Comparison of ENCODE assay signal across 20 mouse cellular contexts in genomic region chr5:96719221-96719620, GRCm38 (mm10).
DNase-seq lines count a peak whose midpoint lies in the region; ATAC-seq and TF ChIP-seq lines count a peak whose summit lies in the region.
"Had no signal": no experiment of that assay in that cellular context is flagged by ENCODE, and none has a peak within 500 bp of the region (broad histone marks: within the 10 kb centered on the region; RNA-seq: fewer than 3 reads in every experiment).

No protein-coding gene starts in this region.

- peak; percentile 83 for ATAC-seq in kidney, embryonic 15.5 days (replicated peaks; ENCODE audit: low FRiP score)
- peak; percentile 60; the same call in 1 of the 2 replicates for ATAC-seq in kidney, postnatal 0 days (replicated peaks; ENCODE audit: low FRiP score, low read depth)
- ATAC-seq: forebrain, embryonic 13.5 days; forebrain, embryonic 15.5 days; forebrain, postnatal 0 days had no signal

- H3K4me3 ChIP-seq in kidney, embryonic 15.5 days (replicated peaks): no peak overlapping the region
- no peak overlapping the region for H3K4me3 ChIP-seq in kidney, postnatal 0 days (replicated peaks; ENCODE audit: low read depth, low read length)
- H3K4me3 ChIP-seq: embryonic facial prominence, embryonic 10.5 days; embryonic facial prominence, embryonic 12.5 days; forebrain, embryonic 13.5 days; forebrain, embryonic 15.5 days had no signal

- intact Hi-C loops in heart, postnatal 25 days (cut with DNase I): no loop called here

- H3K36me3 ChIP-seq in kidney, embryonic 15.5 days: peaks cover 42% of the 10 kb centered on the region
- H3K36me3 ChIP-seq in kidney, postnatal 0 days (ENCODE audit: insufficient read depth, low read length): peaks cover 14% of the 10 kb centered on the region; the same call in 1 of the 2 replicates
- H3K36me3 ChIP-seq: embryonic facial prominence, embryonic 10.5 days; forebrain, embryonic 15.5 days had no signal

- H3K9ac ChIP-seq in kidney, embryonic 15.5 days: no peak overlapping the region
- H3K9ac ChIP-seq in kidney, postnatal 0 days (ENCODE audit: low read depth, low read length): no peak overlapping the region
- H3K9ac ChIP-seq: embryonic facial prominence, embryonic 12.5 days; forebrain, embryonic 13.5 days; forebrain, embryonic 15.5 days; forebrain, postnatal 0 days had no signal

- no peak overlapping the region for H3K4me2 ChIP-seq in kidney, embryonic 15.5 days
- no peak overlapping the region for H3K4me2 ChIP-seq in kidney, postnatal 0 days (ENCODE audit: low read length)
- H3K4me2 ChIP-seq: embryonic facial prominence, embryonic 12.5 days; forebrain, embryonic 13.5 days; forebrain, embryonic 15.5 days had no signal

- 0 out of 2 replicates have a peak, but pooled peaks cover 3% of the 10 kb centered on the region for H3K4me1 ChIP-seq in kidney, embryonic 15.5 days
- H3K4me1 ChIP-seq in kidney, postnatal 0 days (replicated peaks; ENCODE audit: insufficient read depth, low read length): no peaks in the 10 kb centered on the region
- H3K4me1 ChIP-seq: embryonic facial prominence, embryonic 12.5 days had no signal

- WGBS in kidney, embryonic 15.5 days: 54% methylated on average over 5 of the region's 5 CpGs
- 54% methylated on average over 5 of the region's 5 CpGs for WGBS in kidney, postnatal 0 days

- no peak overlapping the region for H3K27ac ChIP-seq in kidney, embryonic 15.5 days
- H3K27ac ChIP-seq in kidney, postnatal 0 days: no peak overlapping the region
- H3K27ac ChIP-seq: embryonic facial prominence, embryonic 10.5 days; embryonic facial prominence, embryonic 12.5 days; forebrain, embryonic 13.5 days; forebrain, embryonic 15.5 days had no signal

- DNase-seq in heart, adult 11 months: peak; percentile 39
- DNase-seq in heart, postnatal 25 days (ENCODE audit: low spot score): no peak
- DNase-seq in kidney, postnatal 14 days: no peak
- peak; percentile 39 for DNase-seq in kidney, postnatal 0 days (ENCODE audit: low spot score)
- DNase-seq in kidney, postnatal 10 days: no peak
- DNase-seq: adrenal gland, adult 2 months; adrenal gland, postnatal 10 days; adrenal gland, postnatal 25 days; B cell, adult 2 months; cerebellum, adult 11 months; cerebellum, adult 18-20 months; cerebellum, adult 8-10 months; cerebellum, adult 9-11 months; cerebellum, postnatal 25 days; forebrain, postnatal 0 days had no signal

- H3K9me3 ChIP-seq in kidney, embryonic 15.5 days (replicated peaks): no peaks in the 10 kb centered on the region
- no peaks in the 10 kb centered on the region for H3K9me3 ChIP-seq in kidney, postnatal 0 days (replicated peaks; ENCODE audit: low read length)
- H3K9me3 ChIP-seq: embryonic facial prominence, embryonic 10.5 days; embryonic facial prominence, embryonic 12.5 days; forebrain, embryonic 13.5 days; forebrain, embryonic 15.5 days had no signal

- no peaks in the 10 kb centered on the region for H3K27me3 ChIP-seq in kidney, embryonic 15.5 days
- H3K27me3 ChIP-seq in kidney, postnatal 0 days (ENCODE audit: insufficient read depth, low read length): no peaks in the 10 kb centered on the region
- H3K27me3 ChIP-seq: embryonic facial prominence, embryonic 12.5 days; forebrain, embryonic 13.5 days; forebrain, embryonic 15.5 days had no signal

- no peak for TF ChIP-seq CTCF in kidney, postnatal 0 days (IDR thresholded peaks at IDR 0.05; ENCODE audit: low read depth)

Comparison
In these comparisons a context has a peak if more than half of its experiments do, and no peak if none do; other contexts are left out.
1. DNase-seq: peak in heart, adult 11 months (single experiment) and kidney, postnatal 0 days (single experiment); none in heart, postnatal 25 days (single experiment), kidney, postnatal 14 days (single experiment) and kidney, postnatal 10 days (single experiment).